Mouse (Mus musculus) megakaryocyte, embryonic 14.5 days (primary cell): ENCODE data around the gene Cfap43. TPM values are rescaled to one million over a fixed set of nuclear protein-coding genes. Genes with fewer than 3 reads are reported as not detected.

ENCODE experiments used
- H3K27me3 ChIP-seq: replicated peaks from 2 replicates; pipeline ENCODE3; 2012; ENCODE audit warnings: inconsistent platforms
- H3K36me3 ChIP-seq: replicated peaks from 2 replicates; pipeline ENCODE3; 2012; ENCODE audit warnings: low read length, inconsistent platforms, mixed read lengths
- H3K4me1 ChIP-seq: 2 replicates; pipeline ENCODE4 v1.6.1; 2012; ENCODE audit warnings: inconsistent platforms
- H3K4me3 ChIP-seq: replicated peaks from 2 replicates; pipeline ENCODE3; 2012; ENCODE audit warnings: moderate library complexity, mild to moderate bottlenecking, inconsistent platforms
- H3K9me3 ChIP-seq: 2 replicates; pipeline ENCODE4 v1.6.1; 2012; ENCODE audit warnings: inconsistent platforms
- FLI1 ChIP-seq: IDR thresholded peaks from 2 replicates; pipeline ENCODE4 v1.6.1; 2012; ENCODE audit warnings: low read length, inconsistent platforms, mixed read lengths
- GATA1 ChIP-seq: IDR thresholded peaks from 3 replicates; pipeline ENCODE4 v1.6.1; 2012; ENCODE audit warnings: mixed read lengths, low read length, inconsistent platforms, borderline replicate concordance
- polyA plus RNA-seq: library from polyadenylated mRNA; stranded (reverse); fragments of >175 nt; gene quantifications from 2 replicates; pipeline ENCODE4 v1.2.3, GENCODE M21; 2012; ENCODE audit warnings: low replicate concordance; ENCODE audit not compliant: insufficient read depth

Gene Cfap43
- polyA plus RNA-seq, 1 experiment = not detected

DNA sequence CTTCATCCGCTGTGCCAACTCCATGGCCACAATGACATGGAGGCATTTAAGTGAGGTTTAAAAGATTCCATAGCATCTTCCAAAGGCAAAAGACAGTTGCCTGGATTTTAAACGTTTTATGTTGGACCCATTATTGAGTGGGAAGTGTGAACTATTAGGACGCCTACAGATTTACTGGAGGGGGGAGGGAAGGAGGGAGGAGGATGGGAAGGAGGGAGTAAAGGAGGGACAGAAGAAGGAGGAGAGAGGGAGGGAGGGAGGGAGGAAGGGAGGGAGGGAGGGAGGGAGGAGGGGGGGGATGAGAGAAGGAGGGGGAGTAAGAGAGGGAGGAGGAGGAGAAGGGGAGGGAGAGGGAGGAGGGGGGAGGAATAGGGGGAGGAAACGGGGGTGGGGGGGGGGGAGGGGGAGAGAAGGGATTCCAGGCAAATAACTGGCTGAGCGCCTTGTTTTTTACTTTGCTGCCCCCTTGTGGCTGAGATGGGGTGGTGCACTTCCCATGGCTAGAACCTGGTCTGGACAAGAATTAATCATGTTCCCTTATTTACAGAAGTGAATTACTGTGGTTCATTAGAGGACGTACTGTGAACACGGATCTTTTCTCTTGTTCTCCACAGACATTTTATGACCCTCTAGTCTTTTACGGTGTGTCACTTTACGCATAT lies 98.1 kb downstream of the Cfap43 start:
- Histone ChIP-seq H3K36me3 (no peaks in the 10 kb centered on the region), H3K9me3 (no peaks in the 10 kb centered on the region), H3K4me1 (peaks cover 19% of the 10 kb centered on the region), H3K27me3 (peaks cover 20% of the 10 kb centered on the region), H3K4me3 (peak overlapping the region; percentile 85)
- no peak for TF ChIP-seq GATA1
- TF ChIP-seq FLI1 = no peak

DNA sequence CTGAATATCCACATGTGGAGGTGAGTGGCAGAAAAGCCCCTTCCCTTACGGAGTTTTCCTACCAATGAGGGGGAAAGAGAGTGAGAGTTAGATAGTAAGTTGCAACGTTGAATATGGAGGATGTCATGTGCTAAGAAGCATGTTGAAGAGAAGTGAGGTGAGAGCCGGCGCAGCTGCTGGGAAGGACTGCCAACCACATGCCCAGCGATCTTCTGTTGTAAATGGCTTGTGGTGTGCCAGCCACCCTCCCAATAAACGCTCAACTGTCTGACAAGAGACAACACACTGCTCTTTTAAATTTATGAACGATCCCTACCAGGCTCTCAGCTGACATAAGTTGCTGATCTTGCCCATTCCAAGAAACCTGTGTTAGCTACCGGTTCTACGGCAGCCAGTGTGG lies 101.4 kb downstream of the Cfap43 start:
- H3K36me3 ChIP-seq = no peaks in the 10 kb centered on the region
- TF ChIP-seq FLI1 (no peak), GATA1 (no peak)
- peaks cover 9% of the 10 kb centered on the region for H3K27me3 ChIP-seq
- peaks cover 15% of the 10 kb centered on the region for H3K4me1 ChIP-seq
- no peak overlapping the region for H3K4me3 ChIP-seq
- H3K9me3 ChIP-seq = no peaks in the 10 kb centered on the region

- no peaks in the 10 kb centered on the region for H3K36me3 ChIP-seq
- H3K4me3 ChIP-seq = no peak overlapping the region
- peaks cover 4% of the 10 kb centered on the region for H3K27me3 ChIP-seq
- no peak for TF ChIP-seq FLI1
- TF ChIP-seq GATA1 = no peak
- H3K4me1 ChIP-seq = peaks cover 3% of the 10 kb centered on the region; the same call in 1 of the 2 replicates
- H3K9me3 ChIP-seq = no peaks in the 10 kb centered on the region
Observed at GRCm38 (mm10) chr19:47814721-47815120, 104.4 kb downstream of the Cfap43 start.

DNA sequence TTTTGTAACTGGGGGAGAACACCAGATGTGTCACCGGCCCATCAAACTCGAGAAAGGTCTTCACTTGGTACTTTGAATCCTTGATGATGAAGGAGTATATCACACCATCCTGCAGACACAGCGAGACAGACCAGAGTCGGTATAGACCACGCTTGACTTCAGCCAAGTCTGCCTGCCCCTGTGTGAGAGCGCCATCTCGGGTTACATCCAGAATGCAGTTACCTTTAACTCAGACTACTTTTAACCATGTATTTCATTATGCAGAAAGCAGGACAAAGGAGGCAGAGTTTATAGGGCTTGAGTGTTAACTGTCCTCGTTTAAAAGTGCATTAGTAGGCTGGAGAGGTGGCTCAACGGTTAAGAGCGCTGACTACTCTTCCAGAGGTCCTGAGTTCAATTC lies 107.0 kb downstream of the Cfap43 start:
- H3K4me3 ChIP-seq = no peak overlapping the region

GRCm38 (mm10) chr19:47798583-47798982 lies 120.5 kb downstream of the Cfap43 start:
- H3K4me3 ChIP-seq = no peak overlapping the region
- no peaks in the 10 kb centered on the region for H3K9me3 ChIP-seq
- H3K27me3 ChIP-seq = peaks cover 7% of the 10 kb centered on the region
- H3K36me3 ChIP-seq = no peaks in the 10 kb centered on the region
- peaks cover 10% of the 10 kb centered on the region; the same call in 1 of the 2 replicates for H3K4me1 ChIP-seq
- no peak for TF ChIP-seq GATA1
- TF ChIP-seq FLI1 = no peak

More for the DNA sequence above, 107.0 kb downstream of the Cfap43 start:
- peaks cover 2% of the 10 kb centered on the region; the same call in 1 of the 2 replicates for H3K4me1 ChIP-seq
- TF ChIP-seq FLI1 = no peak
- no peak for TF ChIP-seq GATA1
- peaks cover 1% of the 10 kb centered on the region for H3K27me3 ChIP-seq
- H3K36me3 ChIP-seq = no peaks in the 10 kb centered on the region
- H3K9me3 ChIP-seq = no peaks in the 10 kb centered on the region

DNA sequence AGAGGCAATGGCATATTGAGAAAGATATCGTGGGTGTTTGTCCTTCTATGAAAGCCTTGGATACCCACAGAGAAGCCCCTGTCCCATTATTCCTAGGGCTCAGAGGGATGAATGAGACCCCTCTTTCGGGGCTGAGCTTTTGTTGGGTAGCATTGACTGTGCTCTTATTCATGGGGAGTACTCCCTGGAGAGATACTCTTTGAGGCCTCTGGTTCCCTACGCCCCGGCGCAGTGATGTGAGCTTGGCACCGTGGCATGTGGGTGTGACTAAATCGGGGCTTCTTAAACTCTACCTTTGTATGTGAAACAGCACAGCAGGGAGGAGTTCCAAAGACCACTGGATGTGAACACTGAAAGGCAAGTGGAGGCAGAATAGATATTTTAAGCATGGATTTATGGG lies 122.4 kb downstream of the Cfap43 start:
- peaks cover 10% of the 10 kb centered on the region; the same call in 1 of the 2 replicates for H3K4me1 ChIP-seq
- no peak overlapping the region for H3K4me3 ChIP-seq
- no peak for TF ChIP-seq FLI1
- TF ChIP-seq GATA1 = no peak
- peaks cover 6% of the 10 kb centered on the region for H3K27me3 ChIP-seq
- no peaks in the 10 kb centered on the region for H3K36me3 ChIP-seq
- no peaks in the 10 kb centered on the region for H3K9me3 ChIP-seq

DNA sequence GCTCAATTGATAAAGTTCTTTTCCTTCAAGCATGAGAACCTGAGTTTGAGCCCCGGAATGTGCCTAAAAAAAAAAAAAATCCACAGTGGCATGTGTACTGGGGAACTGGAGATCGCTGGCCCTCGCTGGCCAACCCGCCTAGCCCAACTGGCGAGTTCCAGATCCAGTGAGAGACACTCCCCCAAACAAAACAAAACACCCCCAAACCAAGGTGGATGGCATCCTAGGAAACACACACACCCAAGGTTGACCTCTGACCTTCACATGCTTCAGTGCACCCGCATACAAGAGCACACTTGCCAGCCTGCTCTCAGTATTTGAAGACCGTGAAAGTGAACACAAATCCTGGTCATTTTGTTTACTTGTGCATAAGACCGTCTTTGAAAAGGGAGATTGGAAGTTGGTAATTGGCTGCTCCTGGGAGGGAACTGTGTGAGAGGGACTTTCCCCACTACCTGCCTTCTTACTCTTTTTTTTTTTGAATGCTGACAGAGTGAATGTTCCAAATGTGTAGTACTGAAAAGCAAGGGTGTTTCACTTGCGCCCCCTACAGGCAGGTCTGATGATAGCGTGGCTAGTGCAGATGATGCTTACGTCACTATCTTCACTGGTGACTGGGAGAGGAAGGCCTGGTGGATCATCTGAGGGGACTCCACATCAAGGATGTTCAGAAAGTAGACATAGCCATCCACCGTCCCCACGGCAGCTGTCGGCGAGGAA lies 123.9 kb downstream of the Cfap43 start:
- no peaks in the 10 kb centered on the region for H3K9me3 ChIP-seq
- peak overlapping the region; percentile 5 for H3K4me3 ChIP-seq
- peaks cover 14% of the 10 kb centered on the region; the same call in 1 of the 2 replicates for H3K4me1 ChIP-seq
- no peak for TF ChIP-seq GATA1
- TF ChIP-seq FLI1 = no peak
- H3K36me3 ChIP-seq = no peaks in the 10 kb centered on the region
- H3K27me3 ChIP-seq = peaks cover 6% of the 10 kb centered on the region

DNA sequence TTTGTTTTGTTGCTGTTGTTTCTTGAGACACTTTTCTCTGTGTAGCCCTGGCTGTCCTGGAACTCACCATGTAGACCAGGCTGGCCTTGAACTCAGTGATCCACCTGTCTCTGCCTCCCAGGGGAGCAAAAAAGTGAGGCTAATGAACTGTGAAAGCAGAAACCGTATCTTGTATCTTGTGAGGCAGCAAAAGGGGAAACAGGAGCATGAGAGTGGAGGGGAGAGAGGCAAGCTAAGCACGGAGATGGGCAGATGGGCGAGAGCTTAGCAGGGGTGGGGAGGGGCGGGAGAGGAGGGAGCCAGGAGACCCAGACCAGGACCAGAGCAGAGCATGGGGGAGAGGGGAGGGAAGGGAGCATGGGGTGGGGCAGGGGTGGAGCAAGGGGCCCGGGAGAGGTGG lies 124.8 kb downstream of the Cfap43 start:
- Histone ChIP-seq H3K36me3 (no peaks in the 10 kb centered on the region), H3K9me3 (no peaks in the 10 kb centered on the region)
- TF ChIP-seq FLI1 (no peak), GATA1 (no peak)

DNA sequence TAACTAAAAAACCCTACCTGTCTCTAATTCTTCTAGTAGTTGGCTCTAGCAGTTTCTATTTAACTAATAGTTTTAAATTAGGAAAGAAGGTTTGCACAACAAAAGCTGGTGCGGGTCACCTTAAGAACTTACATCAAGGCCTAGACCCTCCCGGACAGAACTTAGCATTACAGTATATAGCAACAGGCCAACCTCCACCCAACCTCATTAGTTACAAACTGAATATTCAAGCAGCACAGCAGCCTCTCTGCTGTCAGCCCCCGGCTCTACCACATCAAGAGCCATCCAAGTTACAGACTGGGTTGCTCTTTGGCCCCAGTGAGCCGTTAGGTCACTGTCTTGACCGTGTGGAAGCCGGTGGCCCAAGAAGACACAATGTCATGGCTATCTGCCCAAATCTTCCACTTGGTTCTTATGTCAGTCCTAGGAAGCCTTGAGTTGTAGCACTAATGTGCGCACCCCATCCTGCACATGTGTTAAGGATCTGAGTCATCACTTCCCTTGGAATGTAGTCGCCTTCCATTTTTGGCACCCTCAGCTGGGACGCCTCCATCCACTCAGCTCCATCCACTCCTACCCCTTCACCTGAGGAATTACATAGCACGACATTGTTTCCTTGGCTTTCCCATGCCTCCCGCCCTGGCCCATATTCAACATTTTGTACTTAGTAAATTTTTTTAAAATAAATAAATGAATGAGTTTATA lies 128.6 kb downstream of the Cfap43 start:
- H3K4me3 ChIP-seq = no peak overlapping the region
- TF ChIP-seq GATA1 = no peak
- no peak for TF ChIP-seq FLI1

More for the DNA sequence above, 124.8 kb downstream of the Cfap43 start:
- no peak overlapping the region for H3K4me3 ChIP-seq
- peaks cover 6% of the 10 kb centered on the region for H3K27me3 ChIP-seq
- peaks cover 14% of the 10 kb centered on the region; the same call in 1 of the 2 replicates for H3K4me1 ChIP-seq

More for the DNA sequence above, 128.6 kb downstream of the Cfap43 start:
- H3K4me1 ChIP-seq = peaks cover 13% of the 10 kb centered on the region; the same call in 1 of the 2 replicates
- no peaks in the 10 kb centered on the region for H3K9me3 ChIP-seq
- peaks cover 7% of the 10 kb centered on the region for H3K27me3 ChIP-seq
- H3K36me3 ChIP-seq = no peaks in the 10 kb centered on the region
